Mouse (Mus musculus) limb, embryonic 11.5 days (tissue): ENCODE results near the gene Elavl4. TPM values are rescaled to one million over a fixed set of nuclear protein-coding genes. Genes with fewer than 3 reads are reported as not detected.

ENCODE experiments used
- polyA plus RNA-seq: library from polyadenylated mRNA; unstranded; fragments of >200 nt; fragmentation: Nextera tagmentation; extraction: Ambion mirVana; gene quantifications from 2 replicates; pipeline ENCODE4 v1.2.1, GENCODE M21; 2014

Gene Elavl4
- polyA plus RNA-seq, 1 experiment from 2014 or later = 4.1 TPM

Other genes starting within 250 kb of the Elavl4 start
- 0.21 and 0.47 TPM in 2 replicates for gene Agbl4, start 45.8 kb upstream of the Elavl4 start, polyA plus RNA-seq